Mouse (Mus musculus): ENCODE results near the gene Dmgdh.

Dmgdh gene

GRCm38 (mm10) chr13:93707271-93707670 lies 33.0 kb downstream of the Dmgdh start:
- ATAC-seq (ENCODE audit: insufficient number of reproducible peaks, low FRiP score, low TSS enrichment): no peak

GRCm38 (mm10) chr13:93710325-93710724 lies 36.1 kb downstream of the Dmgdh start:
- no peak for ATAC-seq (ENCODE audit: insufficient number of reproducible peaks, low FRiP score, low TSS enrichment)

- no peak for ATAC-seq (ENCODE audit: insufficient number of reproducible peaks, low FRiP score, low TSS enrichment)
Observed at GRCm38 (mm10) chr13:93711226-93711625, 37.0 kb downstream of the Dmgdh start.

- ATAC-seq (ENCODE audit: insufficient number of reproducible peaks, low FRiP score, low TSS enrichment): no peak
Observed at GRCm38 (mm10) chr13:93712362-93712761, 38.1 kb downstream of the Dmgdh start.

GRCm38 (mm10) chr13:93713826-93714225 lies 39.6 kb downstream of the Dmgdh start:
- ATAC-seq (ENCODE audit: insufficient number of reproducible peaks, low FRiP score, low TSS enrichment): no peak

- ATAC-seq (ENCODE audit: insufficient number of reproducible peaks, low FRiP score, low TSS enrichment): no peak
Observed at GRCm38 (mm10) chr13:93717113-93717512, 42.9 kb downstream of the Dmgdh start.

- ATAC-seq (ENCODE audit: insufficient number of reproducible peaks, low FRiP score, low TSS enrichment): 0 out of 2 replicates have a peak, but pooled peaks have one; percentile 28
Observed at GRCm38 (mm10) chr13:93718948-93719347, 44.7 kb downstream of the Dmgdh start.

GRCm38 (mm10) chr13:93721916-93722315 lies 47.7 kb downstream of the Dmgdh start:
- no peak for ATAC-seq (ENCODE audit: insufficient number of reproducible peaks, low FRiP score, low TSS enrichment)

GRCm38 (mm10) chr13:93723455-93723854 lies 49.2 kb downstream of the Dmgdh start:
- no peak for ATAC-seq (ENCODE audit: insufficient number of reproducible peaks, low FRiP score, low TSS enrichment)

GRCm38 (mm10) chr13:93724206-93724605 lies 50.0 kb downstream of the Dmgdh start:
- peak; percentile 45; the same call in 1 of the 2 replicates for ATAC-seq (ENCODE audit: insufficient number of reproducible peaks, low FRiP score, low TSS enrichment)

- ATAC-seq (ENCODE audit: insufficient number of reproducible peaks, low FRiP score, low TSS enrichment): no peak
Observed at GRCm38 (mm10) chr13:93735131-93735636, 61.0 kb downstream of the Dmgdh start.

- no peak for ATAC-seq (ENCODE audit: insufficient number of reproducible peaks, low FRiP score, low TSS enrichment)
Observed at GRCm38 (mm10) chr13:93744118-93744517, 69.9 kb downstream of the Dmgdh start.

- ATAC-seq (ENCODE audit: insufficient number of reproducible peaks, low FRiP score, low TSS enrichment): no peak
Observed at GRCm38 (mm10) chr13:93752597-93753400, 78.6 kb downstream of the Dmgdh start.

- no peak for ATAC-seq (ENCODE audit: insufficient number of reproducible peaks, low FRiP score, low TSS enrichment)
Observed at GRCm38 (mm10) chr13:93755084-93755483, 80.9 kb downstream of the Dmgdh start.

GRCm38 (mm10) chr13:93756674-93757073 lies 82.4 kb downstream of the Dmgdh start:
- no peak for ATAC-seq (ENCODE audit: insufficient number of reproducible peaks, low FRiP score, low TSS enrichment)

- no peak for ATAC-seq (ENCODE audit: insufficient number of reproducible peaks, low FRiP score, low TSS enrichment)
Observed at GRCm38 (mm10) chr13:93757514-93757913, 83.3 kb downstream of the Dmgdh start.

GRCm38 (mm10) chr13:93758149-93758898 lies 84.1 kb downstream of the Dmgdh start:
- ATAC-seq (ENCODE audit: insufficient number of reproducible peaks, low FRiP score, low TSS enrichment): no peak

GRCm38 (mm10) chr13:93761831-93762230 lies 87.6 kb downstream of the Dmgdh start:
- no peak for ATAC-seq (ENCODE audit: insufficient number of reproducible peaks, low FRiP score, low TSS enrichment)

- no peak for ATAC-seq (ENCODE audit: insufficient number of reproducible peaks, low FRiP score, low TSS enrichment)
Observed at GRCm38 (mm10) chr13:93762879-93763278, 88.6 kb downstream of the Dmgdh start.

- no peak for ATAC-seq (ENCODE audit: insufficient number of reproducible peaks, low FRiP score, low TSS enrichment)
Observed at GRCm38 (mm10) chr13:93764321-93764973, 90.2 kb downstream of the Dmgdh start.
